Mouse (Mus musculus) lung, embryonic 16.5 days (tissue): ENCODE results near the gene Gtse1. TPM values are rescaled to one million over a fixed set of nuclear protein-coding genes. Genes with fewer than 3 reads are reported as not detected.

ENCODE experiments used
- ATAC-seq: fragments of 200-750 bp; cut with Nextera tagmentation; 2 replicates; pipeline ENCODE4 v1.8.0; 2017; ENCODE audit warnings: low read depth, mild to moderate bottlenecking, moderate library complexity
- H3K27ac ChIP-seq: fragments of 300-500 bp; sonication (generic); 2 replicates; pipeline ENCODE4 v1.5.1; 2014; ENCODE audit warnings: mild to moderate bottlenecking, control low read depth, low read length
- H3K27me3 ChIP-seq: fragments of 300-500 bp; sonication (generic); 2 replicates; pipeline ENCODE4 v1.6.1; 2014; ENCODE audit warnings: low read depth, low read length, mixed read lengths; ENCODE audit not compliant: control insufficient read depth, insufficient read depth
- H3K36me3 ChIP-seq: fragments of 300-500 bp; sonication (generic); 2 replicates; pipeline ENCODE4 v1.6.1; 2014; ENCODE audit warnings: low read length; ENCODE audit not compliant: control insufficient read depth, insufficient read depth
- H3K4me1 ChIP-seq: fragments of 300-500 bp; sonication (generic); replicated peaks from 2 replicates; pipeline ENCODE4 v1.6.1; 2014; ENCODE audit warnings: low read length, mixed read lengths; ENCODE audit not compliant: control insufficient read depth, insufficient read depth
- H3K4me2 ChIP-seq: fragments of 300-500 bp; sonication (generic); 2 replicates; pipeline ENCODE4 v1.6.1; 2014; ENCODE audit warnings: low read depth, low read length, control low read depth
- H3K4me3 ChIP-seq: fragments of 300-500 bp; sonication (generic); 2 replicates; pipeline ENCODE4 v1.5.1; 2014; ENCODE audit warnings: mild to moderate bottlenecking, low read length, control low read depth
- H3K9ac ChIP-seq: fragments of 300-500 bp; sonication (generic); 2 replicates; pipeline ENCODE4 v1.6.1; 2014; ENCODE audit warnings: low read length, control low read depth
- H3K9me3 ChIP-seq: fragments of 300-500 bp; sonication (generic); 2 replicates; pipeline ENCODE4 v1.6.1; 2016; ENCODE audit warnings: low read length; ENCODE audit not compliant: control insufficient read depth
- WGBS: fragments of 180-500 bp; shearing (Covaris S2); extraction: QIAGEN DNeasy Blood & Tissue Kit; methylation state at CpG from one replicate; pipeline ENCODE4 v1.1.7; 2014; 5-methylcytosine and 5-hydroxymethylcytosine counted together
- polyA plus RNA-seq: library from polyadenylated mRNA; unstranded; fragments of >200 nt; fragmentation: Nextera tagmentation; extraction: Ambion mirVana; gene quantifications from 2 replicates; pipeline ENCODE4 v1.2.1, GENCODE M21; 2015

Gtse1 gene
- polyA plus RNA-seq, 1 experiment from 2014 or later: 32.5 TPM

- H3K4me1 ChIP-seq: peaks cover 7% of the 10 kb centered on the region
- no peak overlapping the region for H3K4me2 ChIP-seq
- H3K36me3 ChIP-seq: no peaks in the 10 kb centered on the region
- H3K27ac ChIP-seq: no peak overlapping the region
- no peak for ATAC-seq
- H3K9me3 ChIP-seq: no peaks in the 10 kb centered on the region
- WGBS: 51% methylated on average over 4 of the region's 4 CpGs
- H3K4me3 ChIP-seq: no peak overlapping the region
- H3K27me3 ChIP-seq: no peaks in the 10 kb centered on the region
- no peak overlapping the region for H3K9ac ChIP-seq
Measured at GRCm38 (mm10) chr15:85828071-85828470, 31.5 kb upstream of the Gtse1 start.

GRCm38 (mm10) chr15:85829470-85829869, 30.1 kb upstream of the Gtse1 start:
- Histone ChIP-seq H3K4me1 (peaks cover 7% of the 10 kb centered on the region), H3K27me3 (no peaks in the 10 kb centered on the region), H3K4me2 (no peak overlapping the region), H3K4me3 (no peak overlapping the region), H3K36me3 (no peaks in the 10 kb centered on the region), H3K9me3 (no peaks in the 10 kb centered on the region), H3K9ac (no peak overlapping the region), H3K27ac (no peak overlapping the region)
- 73% methylated on average over 5 of the region's 5 CpGs for WGBS
- no peak for ATAC-seq

- ATAC-seq: peak; percentile 91
- WGBS: 2% methylated on average over 27 of the region's 27 CpGs
- H3K9ac ChIP-seq: peak within 1 kb of the TSS; percentile 74
- H3K36me3 ChIP-seq: no peaks in the 10 kb centered on the region
- no peaks in the 10 kb centered on the region for H3K9me3 ChIP-seq
- peaks cover 7% of the 10 kb centered on the region for H3K4me1 ChIP-seq
- H3K4me2 ChIP-seq: peak within 1 kb of the TSS; percentile 83
- H3K4me3 ChIP-seq: peak within 1 kb of the TSS; percentile 68
- no peak within 1 kb of the TSS for H3K27ac ChIP-seq
- no peaks in the 10 kb centered on the region for H3K27me3 ChIP-seq
Measured at GRCm38 (mm10) chr15:85831954-85832590, 27.5 kb upstream of the Gtse1 start, which contains the start of gene Ttc38. Gene Ttc38, plus strand, starts transcription at chr15:85832306.

- ATAC-seq: no peak
- Histone ChIP-seq H3K9ac (peak overlapping the region; percentile 74), H3K4me3 (peak overlapping the region; percentile 68), H3K36me3 (no peaks in the 10 kb centered on the region), H3K4me1 (peaks cover 7% of the 10 kb centered on the region), H3K27ac (no peak overlapping the region), H3K4me2 (peak overlapping the region; percentile 83), H3K27me3 (no peaks in the 10 kb centered on the region), H3K9me3 (no peaks in the 10 kb centered on the region)
- WGBS: 46% methylated on average over 8 of the region's 8 CpGs
Measured at GRCm38 (mm10) chr15:85832599-85832998, 26.9 kb upstream of the Gtse1 start.

GRCm38 (mm10) chr15:85835335-85835734, 24.2 kb upstream of the Gtse1 start:
- Histone ChIP-seq H3K9me3 (no peaks in the 10 kb centered on the region), H3K27ac (no peak overlapping the region), H3K4me3 (no peak overlapping the region), H3K4me2 (no peak overlapping the region), H3K9ac (no peak overlapping the region), H3K4me1 (peaks cover 7% of the 10 kb centered on the region), H3K36me3 (no peaks in the 10 kb centered on the region), H3K27me3 (no peaks in the 10 kb centered on the region)
- 44% methylated on average over 3 of the region's 3 CpGs for WGBS
- no peak for ATAC-seq

- Histone ChIP-seq H3K36me3 (no peaks in the 10 kb centered on the region), H3K4me1 (peaks cover 4% of the 10 kb centered on the region), H3K27me3 (no peaks in the 10 kb centered on the region), H3K4me3 (no peak overlapping the region), H3K9me3 (no peaks in the 10 kb centered on the region), H3K9ac (no peak overlapping the region), H3K27ac (no peak overlapping the region), H3K4me2 (no peak overlapping the region)
- WGBS: 87% methylated on average over 5 of the region's 5 CpGs
- no peak for ATAC-seq
Measured at GRCm38 (mm10) chr15:85836887-85837286, 22.7 kb upstream of the Gtse1 start.

GRCm38 (mm10) chr15:85840983-85841382, 18.6 kb upstream of the Gtse1 start:
- H3K36me3 ChIP-seq: no peaks in the 10 kb centered on the region
- no peak for ATAC-seq
- no peak overlapping the region for H3K4me2 ChIP-seq
- WGBS: 44% methylated on average over 6 of the region's 6 CpGs
- H3K27me3 ChIP-seq: no peaks in the 10 kb centered on the region
- no peaks in the 10 kb centered on the region for H3K4me1 ChIP-seq
- H3K9ac ChIP-seq: no peak overlapping the region
- H3K4me3 ChIP-seq: no peak overlapping the region
- no peak overlapping the region for H3K27ac ChIP-seq
- no peaks in the 10 kb centered on the region for H3K9me3 ChIP-seq

GRCm38 (mm10) chr15:85841796-85842360, 17.7 kb upstream of the Gtse1 start:
- Histone ChIP-seq H3K27me3 (no peaks in the 10 kb centered on the region), H3K27ac (no peak overlapping the region), H3K4me2 (no peak overlapping the region), H3K4me1 (no peaks in the 10 kb centered on the region), H3K4me3 (no peak overlapping the region), H3K36me3 (no peaks in the 10 kb centered on the region), H3K9ac (no peak overlapping the region), H3K9me3 (no peaks in the 10 kb centered on the region)
- no peak for ATAC-seq
- 66% methylated on average over 5 of the region's 5 CpGs for WGBS

- Histone ChIP-seq H3K27me3 (no peaks in the 10 kb centered on the region), H3K4me2 (no peak overlapping the region), H3K4me3 (no peak overlapping the region), H3K27ac (no peak overlapping the region), H3K4me1 (no peaks in the 10 kb centered on the region), H3K36me3 (no peaks in the 10 kb centered on the region), H3K9me3 (no peaks in the 10 kb centered on the region), H3K9ac (no peak overlapping the region)
- no peak for ATAC-seq
Measured at GRCm38 (mm10) chr15:85845071-85845470, 14.5 kb upstream of the Gtse1 start.
